Mouse (Mus musculus) ES-Bruce4 (cell line): ENCODE data around the gene Otulinl. TPM values are rescaled to one million over a fixed set of nuclear protein-coding genes. Genes with fewer than 3 reads are reported as not detected.
A peak's percentile ranks its signal among the peaks of the same experiment; 100 is the strongest.

Experiments
- H3K27ac ChIP-seq: 2 replicates; pipeline ENCODE4 v1.5.1; 2012; ENCODE audit warnings: low read length, inconsistent platforms; ENCODE audit not compliant: insufficient read depth
- H3K27me3 ChIP-seq: 2 replicates; pipeline ENCODE4 v1.6.1; 2012; ENCODE audit warnings: mild to moderate bottlenecking, low read length, inconsistent platforms; ENCODE audit not compliant: control insufficient read depth, poor library complexity, insufficient read depth, severe bottlenecking
- H3K36me3 ChIP-seq: 2 replicates; pipeline ENCODE4 v1.6.1; 2012; ENCODE audit warnings: inconsistent platforms, mild to moderate bottlenecking, low read length, moderate library complexity; ENCODE audit not compliant: control insufficient read depth, poor library complexity, insufficient read depth, severe bottlenecking
- H3K4me1 ChIP-seq: one replicate; pipeline ENCODE4 v1.8.1; 2011; ENCODE audit warnings: low read length; ENCODE audit not compliant: control insufficient read depth, insufficient read depth
- H3K4me3 ChIP-seq: 2 replicates; pipeline ENCODE4 v1.5.1; 2011; ENCODE audit warnings: low read depth, mild to moderate bottlenecking, low read length
- H3K9ac ChIP-seq: 2 replicates; pipeline ENCODE4 v1.6.1; 2012; ENCODE audit warnings: low read depth, mild to moderate bottlenecking, inconsistent platforms; ENCODE audit not compliant: poor library complexity, severe bottlenecking
- H3K9me3 ChIP-seq: replicated peaks from 2 replicates; pipeline ENCODE4 v1.6.1; 2012; ENCODE audit warnings: mild to moderate bottlenecking, low read length, inconsistent platforms; ENCODE audit not compliant: control insufficient read depth, poor library complexity, insufficient read depth, severe bottlenecking
- CTCF ChIP-seq: IDR thresholded peaks from one replicate; pipeline ENCODE4 v1.8.1; 2011; ENCODE audit warnings: low read depth, low read length
- EP300 ChIP-seq: IDR thresholded peaks from 2 replicates; pipeline ENCODE4 v1.6.1; 2011; ENCODE audit warnings: low read depth, low read length; ENCODE audit not compliant: insufficient read depth
- POLR2A ChIP-seq: IDR thresholded peaks from one replicate; pipeline ENCODE4 v1.8.1; 2011; ENCODE audit warnings: low read length; ENCODE audit not compliant: insufficient read depth
- polyA plus RNA-seq: library from polyadenylated mRNA; stranded (reverse); fragments of >200 nt; gene quantifications from 2 replicates; pipeline ENCODE4 v1.2.4, GENCODE M21; 2011; ENCODE audit warnings: low read depth; ENCODE audit not compliant: missing spikeins, insufficient read depth, insufficient read length

The Otulinl gene
- polyA plus RNA-seq, 1 experiment, result 0.87 TPM

DNA sequence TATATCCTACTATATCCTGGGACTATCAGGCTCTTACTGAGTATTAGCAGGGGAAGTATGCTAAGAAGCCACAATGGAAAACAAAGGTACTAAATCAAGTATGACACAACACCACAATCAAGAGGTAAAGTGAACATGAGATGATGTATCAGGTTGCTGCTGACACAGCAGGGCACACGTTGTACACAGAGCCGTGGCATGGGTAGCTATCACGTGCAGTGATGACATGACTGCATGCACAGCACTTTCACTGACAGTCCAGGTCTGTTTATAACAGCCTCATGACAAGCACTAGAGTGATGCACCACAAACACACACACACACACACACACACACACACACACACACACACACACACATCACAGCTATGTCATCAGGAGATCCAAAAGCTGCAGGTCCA, 64.2 kb downstream of the Otulinl start:
- Histone ChIP-seq H3K36me3 (peaks cover 13% of the 10 kb centered on the region), H3K4me1 (no peaks in the 10 kb centered on the region), H3K9ac (no peak overlapping the region), H3K27ac (no peak overlapping the region), H3K9me3 (no peaks in the 10 kb centered on the region), H3K27me3 (no peaks in the 10 kb centered on the region), H3K4me3 (no peak overlapping the region)
- TF ChIP-seq CTCF (no peak), EP300 (no peak), POLR2A (no peak)

DNA sequence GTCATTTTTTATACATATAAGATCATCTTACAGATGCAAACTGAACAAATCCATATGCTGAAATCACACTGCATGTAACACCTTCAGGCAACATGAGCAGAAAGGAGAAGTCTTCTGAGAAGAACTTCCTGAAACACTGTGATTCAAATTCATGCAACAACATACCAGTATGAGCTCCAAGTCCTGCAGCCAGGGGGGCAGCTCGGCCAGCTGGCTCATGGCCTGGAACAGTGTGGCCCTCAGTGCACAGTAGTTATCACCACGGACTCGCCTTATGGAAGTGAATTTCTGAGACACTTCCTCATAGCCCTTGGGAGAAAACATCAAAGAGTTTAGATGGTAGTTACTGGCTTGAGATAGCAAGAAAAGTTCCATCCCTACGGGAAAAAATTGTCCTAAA, 65.2 kb downstream of the Otulinl start:
- TF ChIP-seq POLR2A (no peak), EP300 (no peak), CTCF (no peak)
- peaks cover 14% of the 10 kb centered on the region for H3K36me3 ChIP-seq
- H3K9ac ChIP-seq, result no peak overlapping the region
- H3K4me3 ChIP-seq, result no peak overlapping the region
- no peaks in the 10 kb centered on the region for H3K9me3 ChIP-seq
- no peak overlapping the region for H3K27ac ChIP-seq
- H3K27me3 ChIP-seq, result no peaks in the 10 kb centered on the region
- no peaks in the 10 kb centered on the region for H3K4me1 ChIP-seq

DNA sequence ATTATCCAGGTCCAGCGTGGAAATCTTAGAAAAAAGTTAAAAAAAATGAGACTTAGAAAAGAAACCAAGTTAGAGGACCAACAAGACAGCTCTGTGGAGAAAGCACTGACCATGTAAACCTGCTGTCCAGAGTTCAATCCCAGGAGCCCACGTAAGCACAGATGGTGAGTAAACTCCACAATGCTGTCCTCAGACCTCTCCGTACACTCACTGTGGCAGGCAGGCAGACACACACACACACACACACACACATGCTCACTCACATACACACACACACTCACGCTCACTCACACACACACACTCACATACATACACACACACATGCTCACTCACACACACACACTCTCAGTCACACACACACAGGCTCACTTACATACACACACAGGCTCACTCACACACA, 68.1 kb downstream of the Otulinl start:
- TF ChIP-seq CTCF (no peak), EP300 (no peak), POLR2A (no peak)
- H3K27ac ChIP-seq, result no peak overlapping the region
- H3K36me3 ChIP-seq, result peaks cover 7% of the 10 kb centered on the region; the same call in 1 of the 2 replicates
- no peaks in the 10 kb centered on the region for H3K27me3 ChIP-seq
- no peak overlapping the region for H3K9ac ChIP-seq
- H3K9me3 ChIP-seq, result no peaks in the 10 kb centered on the region
- no peaks in the 10 kb centered on the region for H3K4me1 ChIP-seq
- H3K4me3 ChIP-seq, result no peak overlapping the region

DNA sequence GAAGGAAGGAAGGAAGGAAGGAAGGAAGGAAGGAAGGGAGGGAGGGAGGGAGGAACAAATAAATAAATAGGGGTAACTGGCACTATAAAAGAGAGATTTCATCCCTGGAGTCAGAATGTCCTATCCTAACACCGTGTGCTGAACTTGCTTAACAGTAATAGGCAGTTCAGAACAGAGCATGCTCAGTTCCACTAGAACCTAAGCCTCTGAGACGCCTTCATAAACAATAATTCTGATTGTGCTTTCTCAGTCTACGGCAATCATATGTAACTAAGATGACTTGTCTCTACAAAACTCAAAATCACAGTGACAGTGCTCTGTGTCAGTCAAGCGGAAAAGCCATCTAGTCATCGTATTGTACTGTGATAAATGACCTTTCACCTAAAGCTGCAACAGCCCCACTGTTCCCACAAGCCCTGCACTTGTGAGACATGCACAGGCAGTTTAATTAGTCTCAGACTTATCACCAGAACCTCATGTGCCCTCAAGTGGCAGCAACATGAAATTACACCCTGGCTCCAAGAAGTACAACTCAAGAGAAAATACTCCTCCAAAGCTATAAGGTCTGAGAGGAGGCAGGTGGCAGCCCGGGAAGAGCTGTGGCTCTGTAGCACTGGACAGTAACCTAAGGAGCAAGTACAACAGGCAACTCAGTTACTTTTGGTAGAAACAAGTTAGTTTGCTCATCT, 68.7 kb downstream of the Otulinl start:
- Histone ChIP-seq H3K27me3 (no peaks in the 10 kb centered on the region), H3K9ac (no peak overlapping the region), H3K9me3 (no peaks in the 10 kb centered on the region), H3K4me3 (no peak overlapping the region), H3K4me1 (no peaks in the 10 kb centered on the region), H3K36me3 (peaks cover 10% of the 10 kb centered on the region; the same call in 1 of the 2 replicates), H3K27ac (no peak overlapping the region)
- TF ChIP-seq CTCF (peak; percentile 16), EP300 (no peak), POLR2A (no peak)

DNA sequence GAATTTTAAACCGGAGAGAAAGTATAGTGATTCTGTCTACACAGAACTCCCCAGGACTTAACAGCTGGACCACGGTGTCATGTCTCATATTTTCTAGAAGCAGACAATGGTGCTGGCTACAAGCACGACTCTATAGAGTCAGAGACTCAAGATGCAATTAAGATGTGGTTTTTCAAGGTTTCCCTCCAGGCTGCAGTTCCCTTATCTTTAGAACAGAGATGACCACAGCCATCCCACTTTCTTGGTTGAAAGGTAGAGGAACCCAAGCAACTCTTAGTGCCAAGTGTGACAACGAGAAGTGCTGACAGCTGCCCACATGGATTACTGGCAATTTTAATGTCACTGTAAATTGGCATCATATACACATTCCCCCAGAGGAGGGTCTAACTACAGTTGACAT, 71.8 kb downstream of the Otulinl start:
- TF ChIP-seq EP300, result no peak
- no peak for TF ChIP-seq POLR2A
- no peak for TF ChIP-seq CTCF
- no peaks in the 10 kb centered on the region for H3K27me3 ChIP-seq
- no peak overlapping the region for H3K4me3 ChIP-seq
- H3K9ac ChIP-seq, result no peak overlapping the region
- H3K27ac ChIP-seq, result no peak overlapping the region
- peaks cover 12% of the 10 kb centered on the region for H3K36me3 ChIP-seq
- H3K9me3 ChIP-seq, result no peaks in the 10 kb centered on the region
- H3K4me1 ChIP-seq, result no peaks in the 10 kb centered on the region

DNA sequence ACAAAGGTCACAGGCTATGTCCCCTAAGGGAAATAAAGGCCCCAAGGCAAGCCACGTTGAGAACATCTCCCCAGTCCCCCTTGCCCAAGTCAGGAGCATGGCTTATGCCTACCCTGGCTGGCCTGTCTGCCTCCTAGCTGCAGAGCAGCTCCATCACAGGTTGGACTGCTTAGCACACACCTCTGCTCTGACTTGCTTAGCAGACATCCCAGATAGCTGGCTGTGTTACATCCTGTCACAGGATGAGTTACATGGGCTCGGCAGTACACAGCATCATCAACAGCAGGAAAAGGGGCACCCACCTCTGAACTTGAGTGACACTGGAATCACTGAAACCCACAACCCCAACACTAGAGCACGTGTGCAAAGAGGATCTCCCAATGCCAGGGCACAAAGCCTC, 76.1 kb downstream of the Otulinl start:
- peaks cover 13% of the 10 kb centered on the region; the same call in 1 of the 2 replicates for H3K36me3 ChIP-seq
- TF ChIP-seq CTCF (no peak), EP300 (no peak), POLR2A (no peak)
- no peaks in the 10 kb centered on the region for H3K27me3 ChIP-seq
- peaks cover 2% of the 10 kb centered on the region for H3K4me1 ChIP-seq
- no peak overlapping the region for H3K9ac ChIP-seq
- H3K27ac ChIP-seq, result no peak overlapping the region
- no peaks in the 10 kb centered on the region for H3K9me3 ChIP-seq
- H3K4me3 ChIP-seq, result no peak overlapping the region

Other genes with a start within 250 kb of the Otulinl start
- 9.7 and 12.6 TPM in 2 replicates for gene Ank, start 214.9 kb downstream of the Otulinl start, polyA plus RNA-seq
- 17.1 and 17.3 TPM in 2 replicates for gene Otulin, start 50.9 kb downstream of the Otulinl start, polyA plus RNA-seq